Mouse (Mus musculus) neutrophil, adult 83 days (primary cell): ENCODE measurements around the gene Smim10l1. TPM values are rescaled to one million over a fixed set of nuclear protein-coding genes. Genes with fewer than 3 reads are reported as not detected.

Source experiments
- total RNA-seq, 2 experiments: library from RNA; stranded (reverse); gene quantifications; one replicate each; pipeline ENCODE4 v1.2.4; 2023

The Smim10l1 gene
- 1 to 10 TPM; 7.3 to 8.7 TPM for total RNA-seq

DNA sequence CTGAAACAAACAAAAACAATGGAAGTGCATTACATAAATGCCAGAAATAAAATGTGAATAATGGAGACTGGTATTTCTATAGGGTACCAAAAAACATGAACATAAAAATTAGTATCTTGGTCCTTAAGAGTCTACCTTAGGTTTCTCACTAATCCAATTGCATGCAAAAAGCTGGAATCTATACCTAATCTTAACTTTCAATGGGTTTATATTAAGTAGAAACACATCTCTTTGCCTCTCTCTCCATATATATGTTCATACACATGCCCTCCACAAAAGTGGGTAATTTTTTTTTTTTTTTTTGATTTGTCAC is at the start of gene Smim10l1:
TSS of gene Smim10l1 (plus strand) at position 301 of the 313 bp plus-strand sequence.

DNA sequence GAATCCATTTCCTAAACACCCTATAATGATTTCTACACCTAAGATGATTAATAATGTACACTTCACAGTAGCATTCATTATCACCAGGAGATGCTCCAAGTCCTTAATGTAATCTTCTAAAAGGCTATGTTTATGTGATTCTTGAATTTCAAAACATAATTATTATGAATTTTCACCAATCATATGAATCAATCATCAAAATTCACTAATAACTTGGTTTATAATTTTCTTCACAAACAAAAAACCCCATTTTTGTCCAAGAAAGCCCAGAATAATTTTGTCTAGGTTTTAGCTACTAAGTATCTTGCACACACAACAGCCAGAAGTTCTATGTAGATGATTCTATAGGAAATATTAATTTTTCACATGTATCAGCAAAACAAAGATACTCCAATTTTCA is 49.0 kb upstream of the Smim10l1 start, which contains the start of gene Tas2r140:
TSS of gene Tas2r140 (minus strand) at position 101 of the 400 bp plus-strand sequence.

Other genes starting within 250 kb of the Smim10l1 start
- gene Tas2r116, start 249.5 kb upstream of the Smim10l1 start, total RNA-seq = not detected
- gene Tas2r110, start 236.9 kb upstream of the Smim10l1 start, total RNA-seq = not detected
- gene Tas2r113, start 211.9 kb upstream of the Smim10l1 start, total RNA-seq = not detected
- not detected for gene Tas2r125, start 195.3 kb upstream of the Smim10l1 start, total RNA-seq
- not detected for gene Tas2r129, start 153.8 kb upstream of the Smim10l1 start, total RNA-seq
- not detected for gene Tas2r131, start 147.0 kb upstream of the Smim10l1 start, total RNA-seq
- gene Tas2r109, start 123.9 kb upstream of the Smim10l1 start, total RNA-seq = not detected
- gene Tas2r103, start 67.8 kb upstream of the Smim10l1 start, total RNA-seq = not detected
- gene Tas2r140, start 49.1 kb upstream of the Smim10l1 start, total RNA-seq = not detected
- gene 5530400C23Rik, start 187.3 kb downstream of the Smim10l1 start, total RNA-seq = not detected